Mouse (Mus musculus): Measurements from ENCODE around the gene Gpr63.
"Not testable (repeated sequence)": the region's sequence is repeated elsewhere in the genome, so short reads cannot be mapped to it uniquely, and the experiment has no call there.

Gpr63 gene

DNA sequence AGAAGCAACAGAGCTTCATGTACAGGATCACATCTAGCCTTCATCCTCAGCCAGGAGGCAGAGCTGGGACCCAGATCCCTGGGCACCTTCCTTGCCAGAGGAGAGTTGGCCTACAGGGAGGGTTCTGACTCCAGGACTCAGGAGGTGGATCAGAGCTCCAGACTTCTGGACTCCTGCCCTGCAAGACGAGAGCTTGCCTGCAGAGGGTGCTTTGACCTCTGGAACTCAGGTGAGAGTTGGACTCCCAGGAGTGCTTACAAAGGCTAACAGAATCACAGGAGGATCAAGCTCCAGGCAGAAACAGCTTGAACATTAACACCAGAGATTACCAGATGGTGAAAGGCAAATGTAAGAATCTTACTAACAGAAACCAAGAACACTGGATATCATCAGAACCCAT is 89.3 kb downstream of the Gpr63 start:
- DNase-seq (ENCODE audit: low read depth, low spot score) = not testable (repeated sequence)
